Mouse (Mus musculus): ENCODE data around the gene Gm10271.

Gene Gm10271

DNA sequence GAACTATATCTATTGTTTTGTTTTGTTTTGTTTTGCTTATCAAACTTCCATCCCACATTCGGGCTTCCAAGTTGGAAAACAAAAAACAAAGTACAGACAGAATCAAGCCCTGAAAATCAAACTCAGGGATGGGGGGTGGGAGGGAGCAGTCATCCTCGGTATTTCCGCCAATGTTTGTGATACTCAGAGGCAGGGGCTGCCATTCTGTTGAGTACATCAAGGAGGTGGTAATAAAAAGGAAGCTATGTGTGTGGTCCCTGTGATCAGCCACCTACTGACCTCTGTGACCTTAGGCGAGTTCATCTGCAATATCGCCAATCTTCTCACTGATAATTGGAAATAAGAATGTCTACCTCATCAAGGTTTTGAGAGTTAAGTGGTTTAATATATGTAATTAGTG lies 21.5 kb downstream of the Gm10271 start:
- CTCF ChIA-PET = interaction anchor here in 3 of 4 experiments (0.6 to 1.1 kb wide), 7 partner anchors 9 to 353 kb away, joined by 3 to 11 read pairs (median 3); no protein-coding TSS in a partner anchor
- POLR2A ChIA-PET = interaction anchor here in 1 of 4 experiments (0.6 to 0.7 kb wide), 2 partner anchors 186 to 740 kb away, joined by 3 read pairs; no protein-coding TSS in a partner anchor

DNA sequence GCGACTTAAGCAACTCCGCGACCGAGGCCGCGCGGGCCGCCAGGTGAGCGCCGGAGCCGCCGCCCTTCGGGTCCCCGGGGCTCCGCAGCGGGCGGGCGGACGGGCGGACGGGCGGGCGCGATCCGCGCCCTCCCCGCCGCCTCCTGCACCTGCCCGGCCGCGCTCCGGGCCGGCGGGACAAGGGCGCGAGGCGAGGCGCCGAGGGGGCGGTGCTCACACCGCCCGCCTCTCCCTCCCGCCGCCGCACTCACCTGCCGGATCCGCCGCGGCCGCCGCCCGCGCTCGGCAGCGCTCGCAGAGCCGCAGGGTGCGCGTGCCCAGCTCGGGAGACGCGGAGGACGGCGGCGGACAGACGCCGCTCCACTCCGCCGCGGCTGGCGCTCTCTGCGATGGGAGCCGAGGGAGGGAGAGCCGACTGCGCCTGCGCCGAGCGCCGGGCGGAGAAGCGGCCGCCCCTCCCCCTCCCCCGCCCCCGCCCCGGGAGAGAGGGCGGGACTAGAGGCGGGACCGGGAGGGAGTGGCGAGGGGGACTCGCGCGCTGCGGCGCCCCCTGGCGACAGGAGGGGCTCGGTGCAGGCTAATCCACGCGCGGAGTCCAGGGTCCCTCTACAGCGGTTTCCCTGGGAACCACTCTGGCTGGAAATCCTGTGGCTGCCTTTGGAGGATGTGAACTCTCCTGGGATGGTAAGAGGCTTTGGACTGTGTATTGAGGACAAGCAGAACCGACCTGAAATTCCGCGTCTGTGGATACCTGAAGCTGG lies 22.2 kb downstream of the Gm10271 start, which contains the start of gene Rab3ip:
Gene Rab3ip, minus strand, starts transcription at position 761 of the 761 bp plus-strand sequence.
- ChIA-PET CTCF (interaction anchor here in 3 of 4 experiments (0.6 to 1.1 kb wide), 7 partner anchors 10 to 352 kb away, joined by 3 to 11 read pairs (median 3); no protein-coding TSS in a partner anchor), POLR2A (interaction anchor here in 2 of 4 experiments (0.6 to 1.6 kb wide), 4 partner anchors 114 to 740 kb away, joined by 3 read pairs; partner anchors contain the start of gene Cct2 (in 1 of the 2))

DNA sequence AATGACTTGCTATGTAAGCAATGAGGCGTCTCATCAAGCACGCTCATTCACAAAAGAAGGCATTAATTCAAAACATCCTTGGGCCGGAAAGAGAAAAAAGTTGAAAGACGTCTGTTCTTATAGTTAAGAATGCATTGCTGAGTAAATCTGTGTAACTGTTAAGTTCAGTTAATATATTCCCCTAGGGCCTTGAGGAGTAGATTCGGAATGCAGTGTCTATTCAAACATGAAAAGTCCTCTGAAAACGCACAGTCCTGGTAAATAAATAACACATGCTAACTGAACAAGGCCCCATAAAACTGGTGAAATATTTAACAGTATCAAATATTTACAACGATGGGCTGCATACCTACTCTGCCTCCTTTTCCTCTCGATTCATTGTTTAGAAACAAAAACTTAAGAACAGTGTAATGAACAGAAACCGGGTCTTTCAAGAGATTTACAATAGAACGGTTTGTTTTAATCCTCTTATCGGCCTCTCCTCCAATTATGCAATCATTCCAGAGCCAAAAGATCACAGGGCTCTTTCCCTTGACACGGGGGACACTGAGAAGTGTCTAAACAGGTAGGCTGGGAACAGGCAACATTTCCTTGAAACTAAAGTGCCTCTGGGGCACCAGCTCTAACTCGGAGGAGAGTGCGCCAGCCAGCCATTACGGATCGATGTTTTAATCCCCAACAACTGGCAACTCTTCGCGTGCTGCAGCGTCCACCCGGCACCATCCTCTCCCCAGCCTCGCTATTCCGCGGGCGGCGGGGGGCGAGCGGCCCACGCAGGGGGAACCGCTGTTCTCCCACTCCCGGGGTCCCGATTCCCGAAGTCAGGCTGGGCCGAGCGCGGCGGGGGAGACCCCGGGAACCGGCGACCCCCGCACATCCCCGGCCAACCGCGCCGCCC lies 23.0 kb downstream of the Gm10271 start:
- POLR2A ChIA-PET = interaction anchor here in 3 of 4 experiments (0.5 to 3.0 kb wide), 6 partner anchors 96 to 754 kb away, joined by 3 to 9 read pairs (median 4); partner anchors contain the start of genes Cct2 (in 2 of the 3) and Lrrc10 (in 1 of the 3)
- CTCF ChIA-PET = interaction anchor here in 1 of 4 experiments (0.6 kb wide), 1 partner anchor 13 kb away, joined by 3 read pairs; no protein-coding TSS in a partner anchor

- ChIA-PET POLR2A (interaction anchor here in 2 of 4 experiments (0.8 to 3.0 kb wide), 9 partner anchors 10 to 401 kb away, joined by 3 to 9 read pairs (median 3); partner anchors contain the start of gene Cct2 (in 2 of the 2)), CTCF (interaction anchor here in 1 of 4 experiments (0.6 kb wide), 1 partner anchor 14 kb away, joined by 3 read pairs; no protein-coding TSS in a partner anchor)
Measured at GRCm38 (mm10) chr10:116948414-116948813, 24.0 kb downstream of the Gm10271 start.

- POLR2A ChIA-PET = interaction anchor here in 3 of 4 experiments (0.6 to 2.3 kb wide), 4 partner anchors 10 to 472 kb away, joined by 4 to 8 read pairs (median 5); no protein-coding TSS in a partner anchor
- CTCF ChIA-PET = no interaction called here
Measured at GRCm38 (mm10) chr10:116944940-116945339, 27.5 kb downstream of the Gm10271 start.

DNA sequence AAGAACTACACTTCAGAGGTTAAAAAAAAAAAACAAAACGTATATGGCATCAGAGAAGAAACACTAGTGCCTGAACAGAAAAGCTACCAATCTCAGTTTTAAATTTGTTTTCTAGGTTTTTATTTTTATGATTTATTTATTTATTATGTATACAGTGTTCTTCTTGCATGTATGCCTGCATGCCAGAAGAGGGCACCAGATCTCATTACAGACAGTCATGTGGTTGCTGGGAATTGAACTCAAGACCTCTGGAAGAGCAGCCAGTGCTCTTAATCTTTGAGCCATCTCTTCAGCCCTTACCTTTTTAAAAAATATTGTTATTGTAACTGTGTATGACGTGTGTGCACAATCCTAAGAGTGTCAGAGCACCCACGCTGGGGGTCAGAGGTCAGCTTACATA lies 28.3 kb downstream of the Gm10271 start:
- ChIA-PET CTCF (interaction anchor here in 2 of 4 experiments (0.6 to 1.7 kb wide), 2 partner anchors 53 to 490 kb away, joined by 5 to 6 read pairs; no protein-coding TSS in a partner anchor), POLR2A (interaction anchor here in 1 of 4 experiments (1.5 kb wide), 1 partner anchor 23 kb away, joined by 4 read pairs; no protein-coding TSS in a partner anchor)

DNA sequence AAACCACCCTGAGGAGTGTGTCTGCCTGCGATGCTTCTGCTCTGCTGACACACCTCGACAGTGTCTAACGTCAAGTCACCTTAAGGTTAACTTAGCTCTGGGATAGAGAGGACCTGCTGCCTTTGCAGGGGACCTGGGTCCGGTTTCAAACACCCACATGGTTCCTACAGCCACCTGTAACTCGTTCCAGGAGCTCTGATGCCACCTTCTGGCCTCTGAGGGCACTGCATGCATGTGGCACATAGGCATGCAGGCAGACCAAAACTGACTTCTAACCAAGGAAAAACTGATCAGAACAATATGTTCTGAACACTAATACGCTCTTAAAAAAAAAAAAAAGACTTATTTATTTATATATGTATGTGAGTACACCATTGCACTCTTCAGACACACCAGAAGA lies 29.4 kb downstream of the Gm10271 start:
- ChIA-PET POLR2A (interaction anchor here in 2 of 4 experiments (0.7 to 1.6 kb wide), 4 partner anchors 12 to 281 kb away, joined by 3 to 6 read pairs (median 3); partner anchors contain the start of gene Yeats4 (in 1 of the 2)), CTCF (interaction anchor here (0.6 to 1.7 kb wide), 20 partner anchors 10 to 589 kb away, joined by 3 to 7 read pairs (median 3); partner anchors contain the start of gene Yeats4 (in 1 of the 4))

DNA sequence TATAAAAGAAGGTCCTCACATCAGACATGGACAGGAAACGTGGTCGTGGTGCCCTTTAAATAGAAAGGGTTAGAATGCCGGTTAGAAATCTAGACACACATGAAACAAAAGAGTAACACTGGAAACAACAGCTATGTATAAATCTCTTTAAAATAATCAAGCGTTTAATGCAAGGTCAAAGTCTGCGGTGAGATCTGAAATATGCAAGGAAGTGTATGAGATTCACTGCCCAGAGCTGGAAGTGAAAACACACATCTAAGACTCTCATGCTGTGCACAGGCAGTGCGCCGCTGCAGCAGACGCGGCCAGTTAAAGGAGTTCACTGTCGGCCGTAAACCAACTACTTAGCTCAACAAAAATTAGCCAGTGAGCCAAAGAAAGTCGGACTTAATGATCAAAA lies 37.4 kb downstream of the Gm10271 start:
- POLR2A ChIA-PET = interaction anchor here in 3 of 4 experiments (0.6 to 1.7 kb wide), 7 partner anchors 10 to 289 kb away, joined by 3 to 6 read pairs (median 3); partner anchors contain the start of gene Yeats4 (in 1 of the 3)
- CTCF ChIA-PET = interaction anchor here in 1 of 4 experiments (0.7 kb wide), 1 partner anchor 12 kb away, joined by 3 read pairs; no protein-coding TSS in a partner anchor

DNA sequence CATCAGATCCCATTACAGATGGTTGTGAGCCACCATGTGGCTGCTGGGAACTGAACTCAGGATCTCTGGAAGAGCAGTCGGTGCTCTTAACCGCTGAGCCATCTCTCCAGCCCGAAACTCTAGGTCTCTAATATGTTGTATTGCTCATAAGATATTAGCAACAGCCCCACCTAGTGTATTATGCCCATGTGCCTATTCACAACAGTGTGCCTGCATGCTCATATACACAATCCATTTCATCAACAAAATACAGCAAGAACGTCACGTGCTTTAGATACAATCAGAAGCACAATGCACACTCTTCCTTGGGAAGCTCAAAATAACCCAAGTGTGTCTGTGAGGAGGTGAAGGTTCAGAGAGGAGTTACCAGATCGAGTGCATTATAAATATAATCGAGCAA lies 38.6 kb downstream of the Gm10271 start:
- ChIA-PET POLR2A (interaction anchor here in 2 of 4 experiments (1.2 to 1.7 kb wide), 2 partner anchors 11 to 14 kb away, joined by 3 to 6 read pairs; no protein-coding TSS in a partner anchor), CTCF (no interaction called here)

DNA sequence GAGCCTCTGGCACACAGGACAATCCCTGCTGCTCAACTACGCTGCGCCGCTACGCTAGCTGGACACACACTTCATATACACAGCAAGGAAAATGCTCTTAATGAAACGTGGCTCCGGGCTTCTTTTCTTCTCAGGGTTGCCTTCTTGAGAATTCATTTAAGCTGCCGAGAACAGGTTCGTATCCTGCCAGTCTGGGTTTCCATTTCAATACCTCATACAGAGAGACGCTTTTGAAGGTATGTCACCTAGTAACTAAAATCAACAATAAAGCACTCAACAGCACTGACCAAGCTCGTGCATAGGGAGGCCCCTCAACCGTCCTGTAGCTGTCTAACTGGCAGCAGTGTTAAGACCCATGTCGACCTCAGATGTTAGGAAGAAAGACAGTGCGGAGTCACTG lies 40.0 kb downstream of the Gm10271 start:
- ChIA-PET CTCF (interaction anchor here in 1 of 4 experiments (0.7 to 1.0 kb wide), 2 partner anchors 11 to 277 kb away, joined by 3 read pairs; no protein-coding TSS in a partner anchor), POLR2A (interaction anchor here in 2 of 4 experiments (1.0 to 2.1 kb wide), 5 partner anchors 8 to 21 kb away, joined by 3 to 8 read pairs (median 4); no protein-coding TSS in a partner anchor)

GRCm38 (mm10) chr10:116931497-116932179 lies 40.8 kb downstream of the Gm10271 start:
- CTCF ChIA-PET = interaction anchor here in 3 of 4 experiments (0.5 to 0.7 kb wide), 4 partner anchors 11 to 597 kb away, joined by 3 to 8 read pairs (median 3); no protein-coding TSS in a partner anchor
- POLR2A ChIA-PET = interaction anchor here in 2 of 4 experiments (1.0 to 2.1 kb wide), 9 partner anchors 9 to 16 kb away, joined by 3 to 8 read pairs (median 4); no protein-coding TSS in a partner anchor

GRCm38 (mm10) chr10:116930936-116931335 lies 41.5 kb downstream of the Gm10271 start:
- ChIA-PET CTCF (interaction anchor here in 3 of 4 experiments (0.5 to 0.7 kb wide), 3 partner anchors 12 to 572 kb away, joined by 3 read pairs; no protein-coding TSS in a partner anchor), POLR2A (interaction anchor here in 2 of 4 experiments (1.0 to 2.1 kb wide), 6 partner anchors 10 to 17 kb away, joined by 3 to 8 read pairs (median 4); no protein-coding TSS in a partner anchor)

DNA sequence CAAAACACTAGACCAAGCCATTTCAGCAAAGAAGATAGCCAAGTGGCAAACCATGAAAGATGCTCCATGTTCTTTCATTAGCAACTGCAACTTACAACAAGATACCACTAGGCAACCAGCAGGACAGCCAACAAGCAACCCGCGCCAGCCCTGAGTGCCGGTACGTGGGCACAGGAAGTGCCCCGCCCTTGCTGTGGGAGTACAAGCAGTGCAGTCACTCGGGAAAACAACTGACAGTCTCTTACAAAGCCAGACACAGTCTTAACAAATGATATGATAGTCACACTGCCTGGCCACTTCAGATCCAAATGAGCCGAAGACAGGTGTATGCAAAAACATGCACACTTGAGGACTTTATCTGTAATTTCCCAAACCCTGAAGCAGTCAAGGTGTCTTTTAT lies 41.9 kb downstream of the Gm10271 start:
- ChIA-PET CTCF (interaction anchor here in 1 of 4 experiments (0.6 kb wide), 1 partner anchor 572 kb away, joined by 3 read pairs; no protein-coding TSS in a partner anchor), POLR2A (interaction anchor here in 2 of 4 experiments (1.0 to 2.1 kb wide), 5 partner anchors 10 to 17 kb away, joined by 3 to 8 read pairs (median 4); no protein-coding TSS in a partner anchor)

DNA sequence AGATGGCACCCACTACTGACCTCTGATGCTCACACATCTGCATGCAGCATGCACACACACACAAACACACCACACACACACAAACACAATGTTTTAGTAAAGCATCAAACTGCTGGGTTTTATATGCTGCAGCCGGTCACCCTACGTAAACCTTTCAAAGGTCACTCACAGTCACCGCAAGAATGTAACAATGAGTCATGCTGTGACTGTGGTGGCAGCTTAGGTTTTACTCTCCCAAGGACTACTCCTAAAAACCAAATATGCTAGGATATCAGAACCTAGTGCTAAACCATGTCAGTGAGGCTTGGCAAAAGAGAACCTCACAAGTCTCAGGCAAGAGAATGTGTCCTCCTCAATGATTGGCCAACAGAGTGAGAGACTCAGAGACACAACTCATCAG lies 43.6 kb downstream of the Gm10271 start:
- ChIA-PET CTCF (no interaction called here), POLR2A (interaction anchor here in 1 of 4 experiments (1.9 kb wide), 1 partner anchor 13 kb away, joined by 4 read pairs; no protein-coding TSS in a partner anchor)

- POLR2A ChIA-PET = interaction anchor here in 1 of 4 experiments (1.9 kb wide), 1 partner anchor 15 kb away, joined by 4 read pairs; no protein-coding TSS in a partner anchor
Measured at GRCm38 (mm10) chr10:116926428-116927113, 45.8 kb downstream of the Gm10271 start.

More at GRCm38 (mm10) chr10:116926428-116927113, 45.8 kb downstream of the Gm10271 start:
- CTCF ChIA-PET = interaction anchor here in 1 of 4 experiments (0.7 kb wide), 1 partner anchor 513 kb away, joined by 3 read pairs; no protein-coding TSS in a partner anchor

Data from embryonic stem cell, embryonic (primary cell).